In genomic region chr9:60604971-60605370, GRCm38 (mm10) we compare ENCODE assay signal across 24 mouse cellular contexts.
DNase-seq lines count a peak whose midpoint lies in the region; ATAC-seq and TF ChIP-seq lines count a peak whose summit lies in the region.
"Had no signal": no experiment of that assay in that cellular context is flagged by ENCODE, and none has a peak within 500 bp of the region (broad histone marks: within the 10 kb centered on the region; RNA-seq: fewer than 3 reads in every experiment).

No protein-coding gene starts in this region.

- DNase-seq in cerebellum, adult 11-12 months: peak; percentile 47
- no peak for DNase-seq in cerebellum, adult 11 months
- DNase-seq in midbrain, postnatal 0 days (ENCODE audit: low spot score): peak; percentile 28
- DNase-seq in midbrain, embryonic 11.5 days (ENCODE audit: low spot score, missing footprints): no peak
- DNase-seq in limb, embryonic 10.5 days (ENCODE audit: low spot score): no peak
- no peak for DNase-seq in stomach, postnatal 0 days (ENCODE audit: low spot score)
- no peak for DNase-seq in layer of hippocampus, postnatal 25 days (ENCODE audit: extremely low spot score in 1 of 2, low spot score in 1 of 2)
- DNase-seq: adrenal gland, postnatal 14 days; heart, adult 2 months; kidney, adult 18-20 months; kidney, postnatal 4 days; layer of hippocampus, adult 9-11 months; lung, adult 18-20 months; lung, postnatal 10 days; right cerebral cortex, postnatal 4 days; thymus, adult 2 months; thymus, postnatal 4 days had no signal

- H3K4me3 ChIP-seq in midbrain, postnatal 0 days (ENCODE audit: low read depth, low read length): no peak overlapping the region
- no peak overlapping the region for H3K4me3 ChIP-seq in midbrain, embryonic 11.5 days (ENCODE audit: low read depth, low read length)
- no peak overlapping the region for H3K4me3 ChIP-seq in myocyte
- no peak overlapping the region for H3K4me3 ChIP-seq in limb, embryonic 10.5 days
- H3K4me3 ChIP-seq in stomach, postnatal 0 days (ENCODE audit: low read depth, low read length): no peak overlapping the region
- H3K4me3 ChIP-seq: heart, adult 2 months; heart, embryonic 13.5 days; hindbrain, embryonic 13.5 days; limb, embryonic 13.5 days; liver, embryonic 12.5 days; midbrain, embryonic 10.5 days had no signal

- no peaks in the 10 kb centered on the region for H3K4me1 ChIP-seq in midbrain, postnatal 0 days (ENCODE audit: insufficient read depth, low read length)
- no peaks in the 10 kb centered on the region for H3K4me1 ChIP-seq in midbrain, embryonic 11.5 days (ENCODE audit: control insufficient read depth, insufficient read depth, low read length)
- no peaks in the 10 kb centered on the region for H3K4me1 ChIP-seq in limb, embryonic 10.5 days
- H3K4me1 ChIP-seq in stomach, postnatal 0 days (replicated peaks; ENCODE audit: control insufficient read depth, insufficient read depth): no peaks in the 10 kb centered on the region
- H3K4me1 ChIP-seq: heart, embryonic 13.5 days; hindbrain, embryonic 13.5 days; liver, embryonic 12.5 days had no signal

- H3K27ac ChIP-seq in midbrain, postnatal 0 days (ENCODE audit: low read depth, low read length): no peak overlapping the region
- no peak overlapping the region for H3K27ac ChIP-seq in midbrain, embryonic 11.5 days (ENCODE audit: low read depth, low read length)
- H3K27ac ChIP-seq in limb, embryonic 10.5 days: no peak overlapping the region
- no peak overlapping the region for H3K27ac ChIP-seq in stomach, postnatal 0 days (replicated peaks)
- H3K27ac ChIP-seq: heart, adult 2 months; heart, embryonic 13.5 days; hindbrain, embryonic 13.5 days; limb, embryonic 13.5 days; liver, embryonic 12.5 days; midbrain, embryonic 10.5 days had no signal

- ATAC-seq in midbrain, postnatal 0 days (ENCODE audit: low FRiP score): no peak
- no peak for ATAC-seq in midbrain, embryonic 11.5 days (ENCODE audit: low FRiP score)
- ATAC-seq in stomach, postnatal 0 days (ENCODE audit: low FRiP score, low TSS enrichment): no peak
- ATAC-seq: inflammation-experienced regulatory T-cells, adult 6 months; liver, embryonic 12.5 days had no signal

- no peak for TF ChIP-seq POLR2A in myocyte (IDR thresholded peaks at IDR 0.05; ENCODE audit: insufficient read length, low read depth)

- WGBS in midbrain, postnatal 0 days: 79% methylated on average over 2 of the region's 2 CpGs
- WGBS in midbrain, embryonic 11.5 days: 77% methylated on average over 2 of the region's 2 CpGs
- 88% methylated on average over 2 of the region's 2 CpGs for WGBS in limb, embryonic 10.5 days
- WGBS in stomach, postnatal 0 days: 56% methylated on average over 2 of the region's 2 CpGs

- TF ChIP-seq CTCF in midbrain, postnatal 0 days (IDR thresholded peaks at IDR 0.05): no peak
- no peak for TF ChIP-seq CTCF in stomach, postnatal 0 days (IDR thresholded peaks at IDR 0.05; ENCODE audit: low read depth)

- no peak overlapping the region for H3K9ac ChIP-seq in midbrain, postnatal 0 days (replicated peaks; ENCODE audit: low read length, poor library complexity, severe bottlenecking)
- no peak overlapping the region for H3K9ac ChIP-seq in midbrain, embryonic 11.5 days (ENCODE audit: low read length)
- no peak overlapping the region for H3K9ac ChIP-seq in stomach, postnatal 0 days (ENCODE audit: low read length)
- H3K9ac ChIP-seq: heart, embryonic 13.5 days; hindbrain, embryonic 13.5 days; limb, embryonic 13.5 days; liver, embryonic 12.5 days had no signal

- H3K4me2 ChIP-seq in midbrain, postnatal 0 days (ENCODE audit: low read depth, low read length, poor library complexity, severe bottlenecking): no peak overlapping the region
- H3K4me2 ChIP-seq in midbrain, embryonic 11.5 days: no peak overlapping the region
- no peak overlapping the region for H3K4me2 ChIP-seq in myocyte (ENCODE audit: low read depth)
- H3K4me2 ChIP-seq in stomach, postnatal 0 days (replicated peaks; ENCODE audit: low read depth): no peak overlapping the region
- H3K4me2 ChIP-seq: heart, embryonic 13.5 days; hindbrain, embryonic 13.5 days; limb, embryonic 13.5 days; liver, embryonic 12.5 days had no signal

- H3K9me3 ChIP-seq in midbrain, postnatal 0 days (ENCODE audit: low read length): no peaks in the 10 kb centered on the region
- H3K9me3 ChIP-seq in midbrain, embryonic 11.5 days (ENCODE audit: control insufficient read depth, low read length): no peaks in the 10 kb centered on the region
- no peaks in the 10 kb centered on the region for H3K9me3 ChIP-seq in limb, embryonic 10.5 days (replicated peaks)
- no peaks in the 10 kb centered on the region for H3K9me3 ChIP-seq in stomach, postnatal 0 days (ENCODE audit: control insufficient read depth, low read length)
- H3K9me3 ChIP-seq: heart, embryonic 13.5 days; hindbrain, embryonic 13.5 days; limb, embryonic 13.5 days; liver, embryonic 12.5 days; midbrain, embryonic 10.5 days had no signal

- no peak overlapping the region for H3ac ChIP-seq in myocyte (ENCODE audit: control insufficient read depth, insufficient read length)

- no peaks in the 10 kb centered on the region for H3K27me3 ChIP-seq in midbrain, postnatal 0 days (ENCODE audit: insufficient read depth, low read length)
- H3K27me3 ChIP-seq in midbrain, embryonic 11.5 days (ENCODE audit: control insufficient read depth, insufficient read depth, low read length): no peaks in the 10 kb centered on the region
- H3K27me3 ChIP-seq in myocyte (ENCODE audit: control insufficient read depth, insufficient read depth, insufficient read length): no peaks in the 10 kb centered on the region
- no peaks in the 10 kb centered on the region for H3K27me3 ChIP-seq in limb, embryonic 10.5 days (ENCODE audit: low read depth, poor library complexity, severe bottlenecking)
- H3K27me3 ChIP-seq in stomach, postnatal 0 days (ENCODE audit: control insufficient read depth, insufficient read depth, low read length): no peaks in the 10 kb centered on the region
- H3K27me3 ChIP-seq: heart, embryonic 13.5 days; hindbrain, embryonic 13.5 days; limb, embryonic 13.5 days; liver, embryonic 12.5 days had no signal

- peaks cover 56% of the 10 kb centered on the region for H3K36me3 ChIP-seq in midbrain, postnatal 0 days (ENCODE audit: insufficient read depth, low read length)
- H3K36me3 ChIP-seq in midbrain, embryonic 11.5 days (ENCODE audit: control insufficient read depth, insufficient read depth, low read length): peaks cover 2% of the 10 kb centered on the region; the same call in 1 of the 2 replicates
- H3K36me3 ChIP-seq in myocyte (ENCODE audit: control insufficient read depth, insufficient read depth): no peaks in the 10 kb centered on the region
- H3K36me3 ChIP-seq in limb, embryonic 10.5 days: peaks cover 13% of the 10 kb centered on the region; the same call in 1 of the 2 replicates
- no peaks in the 10 kb centered on the region for H3K36me3 ChIP-seq in stomach, postnatal 0 days (ENCODE audit: control insufficient read depth, insufficient read depth, low read length)
- H3K36me3 ChIP-seq: liver, embryonic 12.5 days had no signal

- TF ChIP-seq EP300 in stomach, postnatal 0 days (optimal IDR thresholded peaks at IDR 0.05): no peak

- H3K79me2 ChIP-seq in myocyte (ENCODE audit: control insufficient read depth, insufficient read depth): no peaks in the 10 kb centered on the region

TF ChIP-seq in myocyte, 11 proteins besides CTCF, POLR2A, EP300 and RAD21:
- TF ChIP-seq MYOG (IDR thresholded peaks at IDR 0.05; ENCODE audit: control insufficient read depth in 1 of 3, insufficient read depth in 1 of 3, insufficient read length in 2 of 3, low read depth in 2 of 3) (peak; percentile 34 to 75 (median 57)), CEBPB (IDR thresholded peaks at IDR 0.05; ENCODE audit: insufficient read depth, poor library complexity, severe bottlenecking) (no peak), MYOD1 (IDR thresholded peaks at IDR 0.05; ENCODE audit: control insufficient read depth in 1 of 3, insufficient read length in 2 of 3, low read depth in 2 of 3) (peak; percentile 23 to 87 (median 63)), SRF (IDR thresholded peaks at IDR 0.05; ENCODE audit: control insufficient read depth, insufficient read length, low read depth) (no peak), POLR2AphosphoS2 (IDR thresholded peaks at IDR 0.05; ENCODE audit: insufficient read length, low read depth) (no peak)

Comparison
In these comparisons a context has a peak if more than half of its experiments do, and no peak if none do; other contexts are left out.
1. DNase-seq: peak in cerebellum, adult 11-12 months (single experiment) and midbrain, postnatal 0 days (single experiment); none in cerebellum, adult 11 months (single experiment), midbrain, embryonic 11.5 days (single experiment), limb, embryonic 10.5 days (single experiment), stomach, postnatal 0 days (single experiment) and layer of hippocampus, postnatal 25 days (0 of 2).